Mouse (Mus musculus) heart, adult 2 months (tissue): Measurements from ENCODE around the gene Tmem131l. TPM values are rescaled to one million over a fixed set of nuclear protein-coding genes. Genes with fewer than 3 reads are reported as not detected.
"Not testable (repeated sequence)": the region's sequence is repeated elsewhere in the genome, so short reads cannot be mapped to it uniquely, and the experiment has no call there.

ENCODE experiments used
- DNase-seq, 2 experiments: peaks; one replicate each; pipeline ENCODE4 v3.0.0; 2021
- H3K27ac ChIP-seq: fragments of 200-600 bp; 2 replicates; pipeline ENCODE4 v1.8.1; 2022
- H3K27me3 ChIP-seq: fragments of 200-500 bp; 2 replicates; pipeline ENCODE4 v1.6.1; 2012; ENCODE audit warnings: mild to moderate bottlenecking, low read length, inconsistent platforms, mixed read lengths; ENCODE audit not compliant: control insufficient read depth, insufficient read depth
- H3K36me3 ChIP-seq: fragments of 200-500 bp; 2 replicates; pipeline ENCODE4 v1.6.1; 2012; ENCODE audit warnings: low read length, inconsistent platforms; ENCODE audit not compliant: control insufficient read depth, insufficient read depth
- H3K4me1 ChIP-seq: fragments of 200-500 bp; 2 replicates; pipeline ENCODE4 v1.6.1; 2011; ENCODE audit warnings: low read length; ENCODE audit not compliant: control insufficient read depth, insufficient read depth
- H3K4me3 ChIP-seq: fragments of 200-600 bp; 2 replicates; pipeline ENCODE4 v1.8.1; 2022
- H3K79me2 ChIP-seq: fragments of 200-500 bp; replicated peaks from 2 replicates; pipeline ENCODE4 v1.6.1; 2012; ENCODE audit warnings: mild to moderate bottlenecking, inconsistent platforms, low read length, moderate library complexity, mixed read lengths; ENCODE audit not compliant: control insufficient read depth, insufficient read depth
- H3K9ac ChIP-seq: fragments of 200-500 bp; 2 replicates; pipeline ENCODE4 v1.6.1; 2012; ENCODE audit warnings: low read depth, mild to moderate bottlenecking, control low read depth, inconsistent platforms, low read length, mixed read lengths
- CTCF ChIP-seq: fragments of 200-600 bp; IDR thresholded peaks from 2 replicates; pipeline ENCODE4 v1.8.1; 2022; ENCODE audit warnings: antibody characterized with exemption, mild to moderate bottlenecking, moderate library complexity
- EP300 ChIP-seq: fragments of 200-500 bp; IDR thresholded peaks from 2 replicates; pipeline ENCODE4 v1.6.1; 2011; ENCODE audit warnings: low read depth, low read length, control low read depth; ENCODE audit not compliant: insufficient read depth
- POLR2A ChIP-seq: fragments of 200-500 bp; IDR thresholded peaks from 2 replicates; pipeline ENCODE4 v1.6.1; 2011; ENCODE audit warnings: mild to moderate bottlenecking, low read depth, low read length, control low read depth; ENCODE audit not compliant: insufficient read depth
- WGBS: fragments of 180-500 bp; shearing (Covaris S2); methylation state at CpG from one replicate; pipeline ENCODE4 v1.1.7; 2018; 5-methylcytosine and 5-hydroxymethylcytosine counted together
- intact Hi-C: fragments of 180-260 bp; cut with DNase I; formaldehyde crosslinking; loops from one replicate; pipeline ENCODE4 v1.15.1; 2025
- polyA plus RNA-seq: library from polyadenylated mRNA; depleted of rRNA; stranded (reverse); fragments of >200 nt; gene quantifications from 2 replicates; pipeline ENCODE4 v1.2.3, GENCODE M21; 2012
- total RNA-seq, 2 experiments: library from RNA; stranded (reverse); gene quantifications; 2 replicates each; pipeline ENCODE4 v1.2.3; 2021

Tmem131l gene
- total and polyA plus RNA-seq, 3 experiments, result 17.3 to 23.4 (median 22.0) TPM

GRCm38 (mm10) chr3:83871962-83872361 lies 168.0 kb downstream of the Tmem131l start:
- DNase-seq, H3K4me1 ChIP-seq, H3K27me3 ChIP-seq, H3K36me3 ChIP-seq, H3K9ac ChIP-seq, H3K4me3 ChIP-seq, intact Hi-C loops, H3K79me2 ChIP-seq, H3K27ac ChIP-seq: not testable (repeated sequence)
- 95% methylated on average over 4 of the region's 4 CpGs for WGBS

- H3K4me3 ChIP-seq, H3K27me3 ChIP-seq, H3K9ac ChIP-seq, H3K79me2 ChIP-seq, H3K27ac ChIP-seq, DNase-seq, H3K4me1 ChIP-seq, intact Hi-C loops, H3K36me3 ChIP-seq: not testable (repeated sequence)
- WGBS, result 84% methylated on average over 7 of the region's 7 CpGs
Measured at GRCm38 (mm10) chr3:83871559-83871958, 168.4 kb downstream of the Tmem131l start.

DNA sequence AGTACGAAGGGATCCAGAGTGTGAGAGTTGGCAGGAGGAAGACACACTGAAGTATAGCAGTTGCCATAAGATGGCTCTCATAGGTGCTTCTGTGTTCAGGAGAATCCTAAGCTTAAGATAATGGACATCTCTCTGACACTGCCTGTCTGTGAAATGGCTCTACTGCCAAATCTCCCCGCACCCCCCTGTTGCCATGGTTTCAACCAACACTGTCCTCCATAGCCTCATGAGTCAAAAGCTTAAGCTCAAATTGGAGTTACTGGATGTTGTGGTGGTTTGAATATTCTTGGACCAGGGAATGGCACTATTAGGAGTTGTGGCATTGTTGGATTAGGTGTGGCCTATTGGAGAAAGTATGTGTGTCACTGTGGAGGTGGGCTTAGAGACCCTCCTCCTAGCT lies 170.2 kb downstream of the Tmem131l start:
- WGBS, result 91% methylated on average over 2 of the region's 2 CpGs
- intact Hi-C loops, result no loop called here
- H3K79me2 ChIP-seq, result no peaks in the 10 kb centered on the region

DNA sequence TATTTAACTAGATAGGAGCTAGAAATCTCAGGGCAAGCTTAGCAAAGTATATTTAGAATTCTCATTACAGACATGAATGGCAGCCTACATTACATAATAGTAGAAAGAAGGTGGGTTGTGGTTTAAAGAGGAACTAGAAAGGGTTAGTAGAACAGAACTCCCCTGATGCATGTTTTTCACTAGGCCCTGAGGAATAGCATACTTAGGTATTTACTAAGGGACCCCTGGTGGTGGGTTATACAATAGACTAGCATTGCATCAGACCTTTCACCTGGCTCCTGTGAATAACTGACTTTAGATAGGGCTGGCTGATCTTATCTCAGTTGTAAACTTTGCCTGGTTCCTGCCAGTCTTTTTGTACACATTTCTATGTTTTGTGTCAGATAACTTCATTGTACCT lies 172.9 kb downstream of the Tmem131l start:
- H3K27ac ChIP-seq, H3K4me3 ChIP-seq, H3K9ac ChIP-seq, H3K79me2 ChIP-seq, H3K27me3 ChIP-seq, H3K36me3 ChIP-seq, DNase-seq, intact Hi-C loops, H3K4me1 ChIP-seq: not testable (repeated sequence)

More for the DNA sequence above, 170.2 kb downstream of the Tmem131l start:
- DNase-seq, result no peak
- no peaks in the 10 kb centered on the region for H3K27me3 ChIP-seq
- H3K36me3 ChIP-seq, result no peaks in the 10 kb centered on the region
- H3K4me3 ChIP-seq, result no peak overlapping the region
- TF ChIP-seq POLR2A, result no peak
- no peak overlapping the region for H3K9ac ChIP-seq
- no peaks in the 10 kb centered on the region for H3K4me1 ChIP-seq
- H3K27ac ChIP-seq, result no peak overlapping the region

- intact Hi-C loops, result no loop called here
- H3K79me2 ChIP-seq, result no peaks in the 10 kb centered on the region
- H3K36me3 ChIP-seq, result peaks cover 4% of the 10 kb centered on the region; the same call in 1 of the 2 replicates
- no peak overlapping the region for H3K9ac ChIP-seq
- peaks cover 10% of the 10 kb centered on the region for H3K4me1 ChIP-seq
- peak; percentile 28 to 53 for DNase-seq
- H3K27me3 ChIP-seq, result no peaks in the 10 kb centered on the region
- H3K4me3 ChIP-seq, result no peak overlapping the region
- no peak for TF ChIP-seq EP300
- TF ChIP-seq POLR2A, result no peak
- no peak for TF ChIP-seq CTCF
- 51% methylated on average over 2 of the region's 2 CpGs for WGBS
- H3K27ac ChIP-seq, result no peak overlapping the region
Measured at GRCm38 (mm10) chr3:83865216-83865615, 174.8 kb downstream of the Tmem131l start.

- Histone ChIP-seq H3K27me3 (no peaks in the 10 kb centered on the region), H3K4me3 (no peak overlapping the region), H3K79me2 (no peaks in the 10 kb centered on the region), H3K4me1 (peaks cover 10% of the 10 kb centered on the region), H3K27ac (peak overlapping the region; percentile 84; the same call in 1 of the 2 replicates), H3K9ac (no peak overlapping the region), H3K36me3 (peaks cover 4% of the 10 kb centered on the region; the same call in 1 of the 2 replicates)
- intact Hi-C loops, result no loop called here
- TF ChIP-seq EP300, result no peak
- no peak for TF ChIP-seq CTCF
- TF ChIP-seq POLR2A, result no peak
- DNase-seq, result no peak
- 86% methylated on average over 9 of the region's 9 CpGs for WGBS
Measured at GRCm38 (mm10) chr3:83864064-83864548, 175.9 kb downstream of the Tmem131l start.

DNA sequence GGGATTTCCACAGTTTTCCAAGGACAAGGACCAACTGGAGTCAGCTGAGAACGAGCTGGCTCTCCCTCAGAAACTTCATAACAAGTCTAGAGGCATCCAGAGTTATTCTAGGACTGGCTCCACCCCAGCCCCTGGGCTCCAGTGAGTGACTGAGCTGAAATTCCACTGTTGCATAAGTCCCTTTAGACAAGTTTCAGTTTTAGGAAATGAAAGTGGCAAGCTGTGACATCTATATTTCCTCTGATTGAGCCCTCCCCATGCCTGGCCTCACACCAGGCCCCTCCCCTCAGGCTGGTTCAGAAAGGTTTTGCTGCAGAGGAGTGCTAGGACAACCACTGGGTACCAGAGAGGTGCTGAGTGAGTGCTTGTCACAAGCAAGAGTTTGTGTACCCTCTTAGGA lies 177.0 kb downstream of the Tmem131l start:
- H3K79me2 ChIP-seq, result no peaks in the 10 kb centered on the region
- H3K27ac ChIP-seq, result peak overlapping the region; percentile 84
- peaks cover 4% of the 10 kb centered on the region; the same call in 1 of the 2 replicates for H3K36me3 ChIP-seq
- WGBS, result 0% methylated on average over 1 of the region's 1 CpGs
- intact Hi-C loops, result no loop called here
- H3K4me3 ChIP-seq, result peak overlapping the region; percentile 32
- H3K27me3 ChIP-seq, result no peaks in the 10 kb centered on the region
- peaks cover 10% of the 10 kb centered on the region for H3K4me1 ChIP-seq
- H3K9ac ChIP-seq, result peak overlapping the region; percentile 40
- TF ChIP-seq POLR2A (peak; percentile 46; the same call in 1 of the 2 replicates), EP300 (peak; percentile 87), CTCF (no peak)
- DNase-seq, result peak; percentile 77 to 89
